Mouse (Mus musculus): ENCODE results near the gene Pltp. TPM values are rescaled to one million over a fixed set of nuclear protein-coding genes. Genes with fewer than 3 reads are reported as not detected.
A peak's percentile ranks its signal among the peaks of the same experiment; 100 is the strongest.

Gene Pltp
- total and polyA plus RNA-seq, 3 experiments = 5.2 to 17.1 TPM; not detected in 1

GRCm38 (mm10) chr2:164822636-164823165 is 34.8 kb downstream of the Pltp start, which contains the start of gene Zswim1 (continued):
- TF ChIP-seq CHD2 (IDR thresholded peaks at IDR 0.05; ENCODE audit: low read length) = peak; percentile 58
- peak; percentile 61 for TF ChIP-seq TCF12 (IDR thresholded peaks at IDR 0.05; ENCODE audit: low read depth, low read length)
- no peak for TF ChIP-seq TBP (IDR thresholded peaks at IDR 0.05; ENCODE audit: low read depth, low read length)
- TF ChIP-seq GATA1 (IDR thresholded peaks at IDR 0.05; ENCODE audit: low read depth, low read length) = no peak
- no peak for TF ChIP-seq TAL1 (IDR thresholded peaks at IDR 0.05; ENCODE audit: low read length)
- TF ChIP-seq CHD1 (IDR thresholded peaks at IDR 0.05; ENCODE audit: low read depth, low read length) = no peak

GRCm38 (mm10) chr2:164821060-164821459 is 36.5 kb downstream of the Pltp start:
- no peak for DNase-seq (ENCODE audit: low read depth, low spot score)
- peaks cover 0 to 14% of the 10 kb centered on the region in 2 experiments; a peak in 2 of 4 replicates for H3K36me3 ChIP-seq (ENCODE audit: control insufficient read depth in 1 of 2, insufficient read depth in 2 of 2, low read length in 2 of 2)
- H3K27ac ChIP-seq (ENCODE audit: control insufficient read depth, low read depth, low read length) = no peak overlapping the region
- peaks cover 4% of the 10 kb centered on the region for H3K79me2 ChIP-seq (ENCODE audit: control insufficient read depth, insufficient read depth, low read length, poor library complexity)
- H3K9ac ChIP-seq (ENCODE audit: control insufficient read depth, low read depth, low read length, poor library complexity, severe bottlenecking) = no peak overlapping the region
- no peaks in the 10 kb centered on the region for H3K27me3 ChIP-seq (ENCODE audit: control insufficient read depth in 1 of 2, insufficient read depth in 2 of 2, low read length in 2 of 2)
- no peak for TF ChIP-seq CHD1 (IDR thresholded peaks at IDR 0.05; ENCODE audit: low read depth, low read length)
- TF ChIP-seq SMC3 (IDR thresholded peaks at IDR 0.05; ENCODE audit: low read depth, low read length) = no peak
- TF ChIP-seq MAFK (IDR thresholded peaks at IDR 0.05; ENCODE audit: borderline replicate concordance, low read depth, low read length) = no peak
- TF ChIP-seq MYB (IDR thresholded peaks at IDR 0.05; ENCODE audit: low read depth, low read length) = no peak
- no peak for TF ChIP-seq POLR2AphosphoS2 (IDR thresholded peaks at IDR 0.05; ENCODE audit: low read length)
- TF ChIP-seq RAD21 (IDR thresholded peaks at IDR 0.05; ENCODE audit: low read depth, low read length) = no peak
- TF ChIP-seq EP300 (IDR thresholded peaks at IDR 0.05; ENCODE audit: low read depth in 1 of 2, low read length in 2 of 2) = no peak
- no peak for TF ChIP-seq GATA1 (IDR thresholded peaks at IDR 0.05; ENCODE audit: low read depth, low read length)
- no peak for TF ChIP-seq ZMIZ1 (IDR thresholded peaks at IDR 0.05; ENCODE audit: low read depth, low read length)
- no peak for TF ChIP-seq MXI1 (IDR thresholded peaks at IDR 0.05; ENCODE audit: low read depth, low read length)
- no peak for TF ChIP-seq CTCF (IDR thresholded peaks at IDR 0.05 in 2 of 3, conservative IDR thresholded peaks at IDR 0.05 in 1 of 3; ENCODE audit: control insufficient read depth in 1 of 3, insufficient read depth in 1 of 3, low read depth in 2 of 3, low read length in 3 of 3, poor library complexity in 1 of 3, severe bottlenecking in 1 of 3)
- TF ChIP-seq ZC3H11A (IDR thresholded peaks at IDR 0.05; ENCODE audit: low read depth, low read length) = no peak
- no peak for TF ChIP-seq ELF1 (IDR thresholded peaks at IDR 0.05; ENCODE audit: low read depth, low read length)
- TF ChIP-seq ZKSCAN1 (IDR thresholded peaks at IDR 0.05; ENCODE audit: low read depth, low read length) = no peak
- peaks cover 3 to 19% of the 10 kb centered on the region in 2 experiments for H3K4me1 ChIP-seq (ENCODE audit: control insufficient read depth in 1 of 2, insufficient read depth in 2 of 2, low read length in 2 of 2)
- no peaks in the 10 kb centered on the region for H3K9me3 ChIP-seq (replicated peaks; ENCODE audit: insufficient read depth, low read length)
- H3K4me3 ChIP-seq (ENCODE audit: control insufficient read depth in 1 of 2, insufficient read depth in 1 of 2, low read depth in 2 of 2, low read length in 2 of 2) = no peak overlapping the region

GRCm38 (mm10) chr2:164817703-164818102 is 39.8 kb downstream of the Pltp start:
- peaks cover 0 to 13% of the 10 kb centered on the region in 2 experiments; a peak in 2 of 4 replicates for H3K36me3 ChIP-seq (ENCODE audit: control insufficient read depth in 1 of 2, insufficient read depth in 2 of 2, low read length in 2 of 2)

More at GRCm38 (mm10) chr2:164817703-164818102, 39.8 kb downstream of the Pltp start:
- H3K9ac ChIP-seq (ENCODE audit: control insufficient read depth, low read depth, low read length, poor library complexity, severe bottlenecking) = no peak overlapping the region
- no peaks in the 10 kb centered on the region for H3K79me2 ChIP-seq (ENCODE audit: control insufficient read depth, insufficient read depth, low read length, poor library complexity)
- no peak for DNase-seq (ENCODE audit: low read depth, low spot score)
- no peaks in the 10 kb centered on the region for H3K27me3 ChIP-seq (ENCODE audit: control insufficient read depth in 1 of 2, insufficient read depth in 2 of 2, low read length in 2 of 2)
- no peaks in the 10 kb centered on the region for H3K9me3 ChIP-seq (replicated peaks; ENCODE audit: insufficient read depth, low read length)
- no peak overlapping the region for H3K27ac ChIP-seq (ENCODE audit: control insufficient read depth, low read depth, low read length)
- H3K4me3 ChIP-seq (ENCODE audit: control insufficient read depth in 1 of 2, insufficient read depth in 1 of 2, low read depth in 2 of 2, low read length in 2 of 2) = no peak overlapping the region
- H3K4me1 ChIP-seq (ENCODE audit: control insufficient read depth in 1 of 2, insufficient read depth in 2 of 2, low read length in 2 of 2) = peaks cover 6 to 18% of the 10 kb centered on the region in 2 experiments
- TF ChIP-seq TBP (IDR thresholded peaks at IDR 0.05; ENCODE audit: low read depth, low read length) (no peak), GABPA (IDR thresholded peaks at IDR 0.05; ENCODE audit: low read depth, low read length) (no peak), MYB (IDR thresholded peaks at IDR 0.05; ENCODE audit: low read depth, low read length) (no peak), POLR2AphosphoS2 (IDR thresholded peaks at IDR 0.05; ENCODE audit: low read length) (no peak), TAL1 (IDR thresholded peaks at IDR 0.05; ENCODE audit: low read length) (no peak), CTCF (IDR thresholded peaks at IDR 0.05 in 2 of 3, conservative IDR thresholded peaks at IDR 0.05 in 1 of 3; ENCODE audit: control insufficient read depth in 1 of 3, insufficient read depth in 1 of 3, low read depth in 2 of 3, low read length in 3 of 3, poor library complexity in 1 of 3, severe bottlenecking in 1 of 3) (0 out of 6 replicates have a peak, but pooled peaks of 2 of the 3 experiments have one; percentile 6 to 9), CHD2 (IDR thresholded peaks at IDR 0.05; ENCODE audit: low read length) (no peak), ZMIZ1 (IDR thresholded peaks at IDR 0.05; ENCODE audit: low read depth, low read length) (no peak), MYC (IDR thresholded peaks at IDR 0.05; ENCODE audit: low read depth, low read length) (no peak)
